14 mouse cellular contexts compared by ENCODE assay signal in genomic region chr11:9018491-9019267, GRCm38 (mm10). TPM values are rescaled to one million over a fixed set of nuclear protein-coding genes. Genes with fewer than 3 reads are reported as not detected.
"Had no signal": no experiment of that assay in that cellular context is flagged by ENCODE, and none has a peak within 500 bp of the region (broad histone marks: within the 10 kb centered on the region; RNA-seq: fewer than 3 reads in every experiment).

No protein-coding gene starts in this region.

- H3K9ac ChIP-seq: limb, embryonic 12.5 days; midbrain, embryonic 12.5 days; stomach, embryonic 15.5 days had no signal

- ATAC-seq: midbrain, embryonic 16.5 days had no signal

- H3K27ac ChIP-seq: layer of hippocampus, adult 2 months; limb, embryonic 12.5 days; midbrain, embryonic 12.5 days; stomach, embryonic 15.5 days had no signal

- H3K9me3 ChIP-seq: limb, embryonic 12.5 days; midbrain, embryonic 12.5 days; stomach, embryonic 15.5 days had no signal

- H3K4me2 ChIP-seq: limb, embryonic 12.5 days; midbrain, embryonic 12.5 days; stomach, embryonic 15.5 days had no signal

- DNase-seq: kidney, postnatal 10 days; kidney, postnatal 4 days; lung, adult 18-20 months; right cerebral cortex, postnatal 14 days; thymus, adult 2 months; thymus, postnatal 25 days had no signal

- H3K4me1 ChIP-seq: limb, embryonic 12.5 days; midbrain, embryonic 12.5 days; stomach, embryonic 15.5 days had no signal

- H3K27me3 ChIP-seq: midbrain, embryonic 12.5 days; stomach, embryonic 15.5 days had no signal

- H3K4me3 ChIP-seq: layer of hippocampus, adult 2 months; limb, embryonic 12.5 days; midbrain, embryonic 12.5 days; stomach, embryonic 15.5 days had no signal

- H3K36me3 ChIP-seq: limb, embryonic 12.5 days; midbrain, embryonic 12.5 days; stomach, embryonic 15.5 days had no signal

RNA-seq across cellular contexts. Expression of gene Gm11992, which starts 29.7 kb away (rescaled TPM):
- total RNA-seq: megakaryocyte-erythroid progenitor cell, adult 5-6 weeks had no signal

RNA-seq across cellular contexts. Expression of gene Sun3, which starts 30.1 kb away (rescaled TPM):
- total RNA-seq: megakaryocyte-erythroid progenitor cell, adult 5-6 weeks had no signal
- polyA plus RNA-seq: limb, embryonic 12.5 days; midbrain, embryonic 12.5 days; spleen, adult 2 months; thymus, adult 2 months had no signal

RNA-seq across cellular contexts. Expression of gene Pkd1l1, which starts 45.6 kb away (rescaled TPM):
- total RNA-seq: liver, adult 2 months had no signal
